Mouse (Mus musculus) heart, embryonic 12.5 days (tissue): ENCODE results near the gene Hist1h2ba. TPM values are rescaled to one million over a fixed set of nuclear protein-coding genes. Genes with fewer than 3 reads are reported as not detected.

Experiments used
- ATAC-seq: fragments of 200-750 bp; cut with Nextera tagmentation; 2 replicates; pipeline ENCODE4 v1.8.0; 2017; ENCODE audit warnings: moderate TSS enrichment, moderate library complexity; ENCODE audit not compliant: insufficient number of reproducible peaks, low FRiP score
- H3K27ac ChIP-seq: fragments of 300-500 bp; sonication (generic); 2 replicates; pipeline ENCODE4 v1.5.1; 2016; ENCODE audit warnings: mild to moderate bottlenecking, moderate library complexity; ENCODE audit not compliant: poor library complexity, severe bottlenecking
- H3K27me3 ChIP-seq: fragments of 300-500 bp; sonication (generic); replicated peaks from 2 replicates; pipeline ENCODE4 v1.6.1; 2016; ENCODE audit warnings: mild to moderate bottlenecking, moderate library complexity
- H3K36me3 ChIP-seq: fragments of 300-500 bp; sonication (generic); 2 replicates; pipeline ENCODE4 v1.6.1; 2016; ENCODE audit warnings: mild to moderate bottlenecking, moderate library complexity
- H3K4me1 ChIP-seq: fragments of 300-500 bp; sonication (generic); replicated peaks from 2 replicates; pipeline ENCODE4 v1.6.1; 2016; ENCODE audit warnings: mild to moderate bottlenecking
- H3K4me2 ChIP-seq: fragments of 300-500 bp; sonication (generic); 2 replicates; pipeline ENCODE4 v1.6.1; 2016; ENCODE audit warnings: mild to moderate bottlenecking, moderate library complexity
- H3K4me3 ChIP-seq: fragments of 300-500 bp; sonication (generic); 2 replicates; pipeline ENCODE4 v1.5.1; 2016; ENCODE audit warnings: mild to moderate bottlenecking
- H3K9ac ChIP-seq: fragments of 300-500 bp; sonication (generic); 2 replicates; pipeline ENCODE4 v1.6.1; 2016; ENCODE audit warnings: mild to moderate bottlenecking, moderate library complexity
- H3K9me3 ChIP-seq: fragments of 300-500 bp; sonication (generic); replicated peaks from 2 replicates; pipeline ENCODE4 v1.6.1; 2016; ENCODE audit warnings: mild to moderate bottlenecking, moderate library complexity
- WGBS: fragments of 180-500 bp; shearing (Covaris S2); methylation state at CpG from one replicate; pipeline ENCODE4 v1.1.7; 2016; 5-methylcytosine and 5-hydroxymethylcytosine counted together
- polyA plus RNA-seq: library from polyadenylated mRNA; unstranded; fragments of >200 nt; fragmentation: Nextera tagmentation; extraction: Ambion mirVana; gene quantifications from 2 replicates; pipeline ENCODE4 v1.2.1, GENCODE M21; 2016

The Hist1h2ba gene
- polyA plus RNA-seq = not detected in 2 replicates

- Histone ChIP-seq H3K4me3 (no peak within 1 kb of the TSS), H3K9me3 (0 out of 2 replicates have a peak, but pooled peaks cover 5% of the 10 kb centered on the region), H3K27me3 (no peaks in the 10 kb centered on the region; the same call in 1 of the 2 replicates), H3K9ac (no peak within 1 kb of the TSS), H3K36me3 (no peaks in the 10 kb centered on the region), H3K27ac (no peak within 1 kb of the TSS), H3K4me1 (no peaks in the 10 kb centered on the region), H3K4me2 (no peak within 1 kb of the TSS)
- WGBS = 86% methylated on average over 39 of the region's 39 CpGs
- no peak for ATAC-seq
Measured at GRCm38 (mm10) chr13:23933421-23934210, at the start of gene Hist1h2ba. Hist1h2ba (minus strand) TSS chr13:23934156.

DNA sequence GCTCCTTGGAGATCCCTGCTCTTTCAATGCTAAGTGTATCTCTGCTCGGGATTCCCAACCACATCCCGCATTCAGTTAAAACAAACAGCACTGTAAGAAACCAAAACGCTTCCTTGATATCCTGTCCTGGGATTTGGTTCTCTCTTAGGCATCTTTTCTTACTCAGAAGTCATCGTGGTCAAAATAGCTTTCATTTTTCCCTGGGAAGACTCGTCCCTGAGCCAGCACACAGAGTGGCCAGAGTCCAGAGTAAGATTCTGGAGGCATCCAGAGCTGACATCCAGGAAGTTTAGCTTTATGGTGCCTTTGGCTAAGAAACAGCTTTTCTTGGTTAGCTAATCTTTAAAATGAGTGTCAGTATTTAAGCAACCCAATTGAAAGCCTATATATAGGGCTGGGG lies 38.3 kb upstream of the Hist1h2ba start:
- Histone ChIP-seq H3K9ac (no peak overlapping the region), H3K4me2 (no peak overlapping the region), H3K4me3 (no peak overlapping the region), H3K4me1 (no peaks in the 10 kb centered on the region), H3K9me3 (no peaks in the 10 kb centered on the region), H3K36me3 (no peaks in the 10 kb centered on the region), H3K27ac (no peak overlapping the region), H3K27me3 (0 out of 2 replicates have a peak, but pooled peaks cover 3% of the 10 kb centered on the region)
- ATAC-seq = no peak
- WGBS = 52% methylated on average over 5 of the region's 5 CpGs

GRCm38 (mm10) chr13:23971870-23972269 lies 37.9 kb upstream of the Hist1h2ba start:
- H3K4me1 ChIP-seq = no peaks in the 10 kb centered on the region
- H3K27ac ChIP-seq = no peak overlapping the region
- ATAC-seq = no peak
- 0 out of 2 replicates have a peak, but pooled peaks cover 3% of the 10 kb centered on the region for H3K27me3 ChIP-seq
- no peaks in the 10 kb centered on the region for H3K9me3 ChIP-seq
- whole genome bisulfite sequencing = 62% methylated on average over 2 of the region's 2 CpGs
- no peak overlapping the region for H3K4me3 ChIP-seq
- no peak overlapping the region for H3K4me2 ChIP-seq
- no peaks in the 10 kb centered on the region for H3K36me3 ChIP-seq
- no peak overlapping the region for H3K9ac ChIP-seq

DNA sequence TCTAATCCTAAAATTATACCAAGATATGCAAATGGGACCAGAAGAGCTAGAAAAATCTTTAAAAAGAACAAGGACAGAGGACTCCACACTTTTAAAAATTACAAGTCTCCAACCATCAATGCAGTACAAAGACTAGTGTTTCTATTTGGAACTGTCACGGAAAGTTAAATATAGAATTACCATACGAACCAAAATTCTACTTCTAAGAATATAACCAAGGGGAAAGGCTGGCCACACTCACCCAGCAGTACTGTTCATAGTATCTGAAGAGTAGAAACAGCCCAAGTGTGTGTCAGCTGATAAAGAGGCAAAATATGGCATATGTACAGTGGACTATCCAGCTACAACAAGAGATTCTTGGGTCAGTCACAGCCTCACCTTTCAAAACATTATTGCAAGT lies 31.0 kb upstream of the Hist1h2ba start:
- Histone ChIP-seq H3K9me3 (no peaks in the 10 kb centered on the region), H3K4me2 (no peak overlapping the region)
- ATAC-seq = no peak

DNA sequence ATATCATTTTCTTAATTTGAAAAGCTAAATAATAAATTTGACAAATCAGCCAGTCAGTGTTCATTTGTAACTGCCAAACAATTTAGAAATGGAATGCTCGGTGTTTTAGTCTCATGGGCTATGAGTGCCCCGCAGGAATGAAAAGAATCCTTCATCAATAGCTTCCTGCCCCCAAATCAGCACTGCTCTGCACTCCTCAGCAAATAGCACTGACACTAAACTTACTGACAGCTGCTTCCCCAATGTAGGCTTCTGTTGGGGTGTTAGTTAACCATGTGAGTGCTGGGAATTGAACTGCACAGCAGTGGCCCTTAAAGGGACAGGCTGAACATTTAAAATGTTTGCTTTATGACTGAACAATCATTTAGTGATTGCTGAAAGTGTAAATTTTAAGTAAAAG lies 25.8 kb upstream of the Hist1h2ba start:
- Histone ChIP-seq H3K27ac (no peak overlapping the region), H3K36me3 (no peaks in the 10 kb centered on the region), H3K9ac (no peak overlapping the region), H3K4me1 (no peaks in the 10 kb centered on the region), H3K4me2 (no peak overlapping the region), H3K27me3 (no peaks in the 10 kb centered on the region), H3K9me3 (no peaks in the 10 kb centered on the region), H3K4me3 (no peak overlapping the region)
- WGBS = 21% methylated on average over 2 of the region's 2 CpGs
- no peak for ATAC-seq

More for the DNA sequence above, 31.0 kb upstream of the Hist1h2ba start:
- H3K9ac ChIP-seq = no peak overlapping the region
- no peaks in the 10 kb centered on the region for H3K36me3 ChIP-seq
- 61% methylated on average over 2 of the region's 2 CpGs for WGBS
- H3K4me1 ChIP-seq = no peaks in the 10 kb centered on the region
- H3K27ac ChIP-seq = no peak overlapping the region
- H3K27me3 ChIP-seq = 0 out of 2 replicates have a peak, but pooled peaks cover 3% of the 10 kb centered on the region
- no peak overlapping the region for H3K4me3 ChIP-seq

GRCm38 (mm10) chr13:23950928-23951327 lies 17.0 kb upstream of the Hist1h2ba start:
- Histone ChIP-seq H3K9ac (no peak overlapping the region), H3K36me3 (no peaks in the 10 kb centered on the region), H3K27me3 (peaks cover 4% of the 10 kb centered on the region; the same call in 1 of the 2 replicates), H3K4me2 (no peak overlapping the region), H3K27ac (no peak overlapping the region), H3K4me1 (no peaks in the 10 kb centered on the region), H3K9me3 (no peaks in the 10 kb centered on the region), H3K4me3 (no peak overlapping the region)
- no peak for ATAC-seq
- WGBS = 62% methylated on average over 3 of the region's 3 CpGs

DNA sequence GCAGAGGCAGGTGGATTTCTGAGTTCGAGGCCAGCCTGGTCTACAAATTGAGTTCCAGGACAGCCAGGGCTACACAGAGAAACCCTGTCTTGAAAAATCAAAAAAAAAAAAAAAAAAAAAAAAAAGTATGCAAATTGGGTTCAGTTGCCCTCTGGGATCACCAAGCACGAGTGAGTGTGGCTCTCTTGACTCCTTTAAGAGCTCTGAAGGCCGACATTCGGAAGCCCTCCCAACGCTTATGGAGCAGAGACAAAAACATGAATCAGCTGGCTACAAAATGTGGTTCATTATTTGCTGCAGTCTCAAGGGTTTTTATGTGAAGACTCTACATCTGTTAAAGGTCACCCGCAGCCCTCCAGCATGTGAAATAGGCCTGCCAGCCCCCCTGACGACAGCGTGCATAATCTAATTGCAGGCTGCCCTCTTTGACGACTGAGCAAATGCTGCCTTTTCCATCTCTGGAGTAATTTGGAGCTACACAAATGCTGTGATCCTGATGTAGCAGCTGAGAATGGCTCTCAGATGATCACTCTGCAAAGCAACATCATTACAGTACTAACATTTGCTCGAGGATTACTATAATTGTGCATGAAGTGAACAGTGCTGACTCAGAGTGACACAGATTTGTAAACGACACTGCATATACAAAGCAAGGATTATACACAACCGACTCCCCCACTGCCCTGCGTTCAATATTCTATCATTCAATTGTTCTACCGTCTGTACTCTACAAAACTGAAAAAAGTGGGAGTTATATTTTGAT lies 15.7 kb upstream of the Hist1h2ba start:
- 70% methylated on average over 14 of the region's 14 CpGs for WGBS
- Histone ChIP-seq H3K4me3 (no peak overlapping the region), H3K36me3 (no peaks in the 10 kb centered on the region), H3K27me3 (peaks cover 4% of the 10 kb centered on the region; the same call in 1 of the 2 replicates), H3K9ac (no peak overlapping the region), H3K27ac (no peak overlapping the region), H3K9me3 (no peaks in the 10 kb centered on the region), H3K4me1 (no peaks in the 10 kb centered on the region), H3K4me2 (no peak overlapping the region)
- ATAC-seq = no peak

DNA sequence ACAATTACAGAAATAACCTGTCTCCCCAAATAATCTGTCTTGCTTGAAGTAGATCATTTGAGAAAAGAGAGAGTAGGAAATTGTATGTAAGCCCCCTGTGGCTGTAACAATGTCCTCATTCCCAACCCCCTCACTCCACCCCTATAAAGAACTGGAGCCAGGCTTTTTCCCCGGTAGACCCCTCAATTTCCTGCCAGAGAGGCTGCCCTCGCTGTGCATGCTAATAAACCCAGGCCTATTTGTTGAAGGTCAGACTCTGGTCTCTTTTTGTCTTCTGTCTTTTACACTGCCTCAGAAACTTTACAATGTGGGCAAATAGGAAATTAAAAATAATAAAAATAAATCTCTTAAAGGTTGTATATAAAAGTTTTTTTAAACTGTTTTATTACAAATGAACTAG lies 12.3 kb upstream of the Hist1h2ba start:
- Histone ChIP-seq H3K27me3 (peaks cover 10% of the 10 kb centered on the region; the same call in 1 of the 2 replicates), H3K9me3 (no peaks in the 10 kb centered on the region), H3K9ac (no peak overlapping the region), H3K27ac (no peak overlapping the region), H3K4me2 (no peak overlapping the region), H3K36me3 (no peaks in the 10 kb centered on the region), H3K4me1 (no peaks in the 10 kb centered on the region), H3K4me3 (no peak overlapping the region)
- WGBS = 54% methylated on average over 2 of the region's 2 CpGs
- no peak for ATAC-seq

DNA sequence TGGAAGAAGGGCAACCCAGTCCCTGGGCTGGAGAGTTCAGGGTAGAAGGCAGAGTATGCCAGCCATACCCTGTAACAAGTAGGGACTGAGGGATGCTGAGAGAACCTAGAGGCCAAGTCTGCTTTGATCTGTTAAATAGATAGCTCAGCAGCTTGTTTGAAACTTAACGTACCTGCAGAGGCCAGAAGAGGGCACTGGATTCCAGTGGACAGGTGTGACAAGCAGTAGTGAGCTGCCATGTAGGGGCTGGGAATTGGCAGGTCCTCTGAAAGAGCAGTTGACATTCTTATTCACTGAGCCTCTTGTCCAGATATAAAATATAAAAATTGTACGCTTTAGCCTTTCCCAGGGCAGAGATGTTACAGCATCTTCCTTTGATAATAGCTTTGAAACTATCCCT lies 8.9 kb upstream of the Hist1h2ba start:
- no peak overlapping the region for H3K9ac ChIP-seq

DNA sequence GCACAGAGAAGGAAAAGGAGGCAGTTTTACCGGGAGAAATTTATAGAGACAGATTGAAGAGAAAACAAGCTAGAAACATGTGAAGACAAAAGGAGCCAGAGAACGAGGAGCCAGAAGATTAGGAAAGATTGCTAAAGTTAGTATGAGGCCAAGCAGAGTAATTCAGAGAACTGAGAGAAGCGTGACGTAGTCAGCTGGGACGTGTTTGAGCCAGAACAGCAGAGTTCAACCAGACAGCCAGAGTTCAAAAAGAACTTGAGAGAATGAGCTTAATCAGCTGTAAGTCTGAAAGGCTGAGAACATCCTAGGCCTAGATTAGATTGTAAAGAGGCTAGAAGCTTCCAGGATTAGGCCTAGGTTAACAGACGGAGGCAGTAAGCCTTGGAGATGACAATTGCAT lies 6.3 kb upstream of the Hist1h2ba start:
- Histone ChIP-seq H3K4me2 (no peak overlapping the region), H3K9ac (no peak overlapping the region), H3K27ac (no peak overlapping the region), H3K27me3 (0 out of 2 replicates have a peak, but pooled peaks cover 6% of the 10 kb centered on the region), H3K4me3 (no peak overlapping the region), H3K4me1 (peaks cover 8% of the 10 kb centered on the region), H3K36me3 (no peaks in the 10 kb centered on the region), H3K9me3 (no peaks in the 10 kb centered on the region)
- WGBS = 27% methylated on average over 6 of the region's 6 CpGs
- ATAC-seq = no peak

More for the DNA sequence above, 8.9 kb upstream of the Hist1h2ba start:
- no peak for ATAC-seq
- Histone ChIP-seq H3K4me1 (peaks cover 8% of the 10 kb centered on the region), H3K4me2 (no peak overlapping the region), H3K27ac (no peak overlapping the region), H3K36me3 (no peaks in the 10 kb centered on the region), H3K27me3 (0 out of 2 replicates have a peak, but pooled peaks cover 6% of the 10 kb centered on the region), H3K9me3 (no peaks in the 10 kb centered on the region), H3K4me3 (no peak overlapping the region)
- 48% methylated on average over 2 of the region's 2 CpGs for WGBS

DNA sequence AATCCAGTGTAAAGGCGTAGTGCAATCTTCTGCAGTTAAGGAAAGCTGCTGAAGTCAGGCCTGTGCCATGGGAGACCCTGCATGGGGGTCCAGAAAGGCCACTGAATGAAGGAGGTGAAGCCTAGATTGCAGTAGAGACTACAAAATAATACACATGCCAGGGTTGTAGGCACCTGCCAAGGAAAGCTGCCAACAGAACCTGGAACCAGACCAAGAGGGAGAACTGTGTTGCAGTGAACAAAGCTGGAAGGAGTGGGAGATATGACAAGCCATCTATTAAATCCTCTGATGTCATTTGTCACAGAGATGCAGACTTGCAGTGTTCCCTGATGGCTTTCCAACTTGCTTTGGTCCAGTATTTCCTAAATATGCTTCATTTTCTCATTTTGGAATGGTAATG lies 4.7 kb upstream of the Hist1h2ba start:
- 0 out of 2 replicates have a peak, but pooled peaks cover 5% of the 10 kb centered on the region for H3K9me3 ChIP-seq
- ATAC-seq = no peak
- H3K36me3 ChIP-seq = no peaks in the 10 kb centered on the region
- H3K27me3 ChIP-seq = peaks cover 1% of the 10 kb centered on the region; the same call in 1 of the 2 replicates
- no peak overlapping the region for H3K4me3 ChIP-seq
- WGBS = 86% methylated on average over 1 of the region's 1 CpGs
- peaks cover 8% of the 10 kb centered on the region for H3K4me1 ChIP-seq
- no peak overlapping the region for H3K4me2 ChIP-seq
- H3K9ac ChIP-seq = no peak overlapping the region
- no peak overlapping the region for H3K27ac ChIP-seq
